Mouse (Mus musculus): ENCODE data around the gene Usp8.

DNA sequence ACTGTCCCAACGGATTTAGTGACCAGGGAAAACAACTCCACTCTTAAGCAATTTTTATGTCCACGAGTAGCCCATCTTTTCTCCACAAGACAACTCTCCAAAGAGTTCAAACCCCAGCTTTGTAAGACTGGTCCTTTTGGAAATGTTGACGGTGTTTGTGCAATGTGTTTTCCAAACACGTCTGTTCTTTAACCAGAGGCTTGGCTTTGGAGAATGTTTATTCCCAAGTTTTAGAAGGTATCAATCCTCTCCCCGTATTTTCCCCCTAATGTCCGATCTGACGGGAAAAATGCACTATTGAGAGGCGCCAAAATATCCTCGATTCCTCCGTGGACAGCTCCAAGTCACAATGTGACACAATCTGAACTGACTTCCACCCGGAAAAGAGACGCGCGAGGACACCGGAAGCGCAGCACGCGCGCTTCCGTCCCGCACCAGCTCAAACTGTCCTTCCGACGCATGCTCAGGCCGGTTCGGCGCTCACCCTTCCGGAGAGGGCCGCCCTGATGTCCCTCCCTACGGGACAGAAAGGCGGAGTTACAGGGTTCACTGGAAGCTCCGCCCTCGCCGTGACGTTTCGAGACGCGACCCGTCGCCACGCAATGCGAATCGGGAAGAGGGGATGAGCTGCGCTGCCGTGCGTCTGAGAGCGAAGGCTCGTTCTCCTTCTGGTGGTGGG, at the start of gene Usp8:
- no peak for TF ChIP-seq GATA1 (IDR thresholded peaks at IDR 0.05; ENCODE audit: borderline replicate concordance, low read length)
- peak; percentile 81 for TF ChIP-seq FLI1 (IDR thresholded peaks at IDR 0.05; ENCODE audit: low read length)
